Mouse (Mus musculus): ENCODE data around the gene Miga1. TPM values are rescaled to one million over a fixed set of nuclear protein-coding genes. Genes with fewer than 3 reads are reported as not detected.
A peak's percentile ranks its signal among the peaks of the same experiment; 100 is the strongest.

Gene Miga1
- 28.7 and 35.2 TPM in 2 replicates for total RNA-seq (2012; rRNA removed)

GRCm38 (mm10) chr3:152339862-152340557, at the start of gene Miga1:
TSS of gene Miga1 (minus strand) at chr3:152340407.
- peak within 1 kb of the TSS; percentile 92 for H3K9ac ChIP-seq (ENCODE audit: insufficient read depth, low read depth, low read length, poor library complexity, severe bottlenecking)
- peak within 1 kb of the TSS; percentile 71 for H3K27ac ChIP-seq (ENCODE audit: insufficient read depth, low read depth, low read length, poor library complexity, severe bottlenecking)
- in situ Hi-C loops (cut with MboI; ENCODE audit: low sequenced_read_pairs in 2 of 2, unreplicated experiment in 2 of 2), result no loop called here
- H3K36me3 ChIP-seq (ENCODE audit: control insufficient read depth, insufficient read depth, low read length, poor library complexity, severe bottlenecking), result peaks cover 6% of the 10 kb centered on the region; the same call in 1 of the 2 replicates
- no peaks in the 10 kb centered on the region for H3K9me3 ChIP-seq (ENCODE audit: control insufficient read depth, insufficient read depth, low read depth, low read length)
- H3K4me3 ChIP-seq (ENCODE audit: insufficient read depth in 1 of 2, low read depth in 1 of 2, low read length in 2 of 2, poor library complexity in 1 of 2, severe bottlenecking in 1 of 2), result peak within 1 kb of the TSS; percentile 86 to 97
- H3K4me1 ChIP-seq (ENCODE audit: control insufficient read depth in 2 of 2, insufficient read depth in 2 of 2, low read length in 2 of 2, poor library complexity in 1 of 2), result peaks cover 4 to 12% of the 10 kb centered on the region in 2 experiments; a peak in 2 of 4 replicates
- peak; percentile 67 for DNase-seq (ENCODE audit: low read depth, low spot score)
- TF ChIP-seq HCFC1 (IDR thresholded peaks at IDR 0.05; ENCODE audit: borderline replicate concordance, insufficient read depth, low read length), result peak; percentile 89
- peak; percentile 63 for TF ChIP-seq CHD2 (IDR thresholded peaks at IDR 0.05; ENCODE audit: low read depth, low read length)
- no peak for TF ChIP-seq MAFK (IDR thresholded peaks at IDR 0.05; ENCODE audit: insufficient read depth, low read depth, low read length)
- no peak for TF ChIP-seq ZNF384 (IDR thresholded peaks at IDR 0.05; ENCODE audit: low read depth, low read length)
- TF ChIP-seq ZC3H11A (IDR thresholded peaks at IDR 0.05; ENCODE audit: borderline replicate concordance, low read depth, low read length), result no peak

DNA sequence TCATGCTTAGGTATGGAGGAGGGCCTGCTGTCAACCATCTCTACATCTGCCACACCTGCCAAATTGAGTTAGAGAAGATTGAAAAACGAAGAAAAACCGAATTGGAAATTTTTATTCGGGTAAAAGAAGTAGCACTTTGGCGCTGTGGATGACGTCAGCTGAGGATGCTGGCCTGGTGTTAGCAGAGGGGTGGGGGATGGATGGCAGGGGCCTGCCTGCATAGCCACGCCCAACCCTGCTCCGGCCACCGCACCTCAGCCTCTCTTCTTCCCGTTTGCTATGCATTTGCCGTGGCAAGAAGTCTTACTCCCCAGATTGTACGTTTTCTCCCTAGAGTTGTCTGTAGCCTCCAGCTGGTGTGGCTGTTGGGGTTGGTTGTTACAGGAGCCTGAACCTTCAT, 43.9 kb upstream of the Miga1 start:
- no peak overlapping the region for H3K9ac ChIP-seq (ENCODE audit: insufficient read depth, low read depth, low read length, poor library complexity, severe bottlenecking)
- no peaks in the 10 kb centered on the region for H3K9me3 ChIP-seq (ENCODE audit: control insufficient read depth, insufficient read depth, low read depth, low read length)
- peaks cover 13% of the 10 kb centered on the region for H3K36me3 ChIP-seq (ENCODE audit: control insufficient read depth, insufficient read depth, low read length, poor library complexity, severe bottlenecking)
- no peak overlapping the region for H3K4me3 ChIP-seq (ENCODE audit: insufficient read depth in 1 of 2, low read depth in 1 of 2, low read length in 2 of 2, poor library complexity in 1 of 2, severe bottlenecking in 1 of 2)
- DNase-seq (ENCODE audit: low read depth, low spot score), result no peak
- peaks cover 0 to 3% of the 10 kb centered on the region in 2 experiments; a peak in 1 of 4 replicates for H3K4me1 ChIP-seq (ENCODE audit: control insufficient read depth in 2 of 2, insufficient read depth in 2 of 2, low read length in 2 of 2, poor library complexity in 1 of 2)
- no peak overlapping the region for H3K27ac ChIP-seq (ENCODE audit: insufficient read depth, low read depth, low read length, poor library complexity, severe bottlenecking)
- TF ChIP-seq HCFC1 (IDR thresholded peaks at IDR 0.05; ENCODE audit: borderline replicate concordance, insufficient read depth, low read length), result no peak
- in situ Hi-C loops (cut with MboI; ENCODE audit: low sequenced_read_pairs in 2 of 2, unreplicated experiment in 2 of 2), result no loop called here

- H3K9ac ChIP-seq (ENCODE audit: insufficient read depth, low read depth, low read length, poor library complexity, severe bottlenecking), result no peak overlapping the region
- H3K27ac ChIP-seq (ENCODE audit: insufficient read depth, low read depth, low read length, poor library complexity, severe bottlenecking), result no peak overlapping the region
- no peak for DNase-seq (ENCODE audit: low read depth, low spot score)
- TF ChIP-seq ZNF384 (IDR thresholded peaks at IDR 0.05; ENCODE audit: low read depth, low read length) (no peak), ZC3H11A (IDR thresholded peaks at IDR 0.05; ENCODE audit: borderline replicate concordance, low read depth, low read length) (no peak), MAFK (IDR thresholded peaks at IDR 0.05; ENCODE audit: insufficient read depth, low read depth, low read length) (no peak), CHD2 (IDR thresholded peaks at IDR 0.05; ENCODE audit: low read depth, low read length) (no peak), HCFC1 (IDR thresholded peaks at IDR 0.05; ENCODE audit: borderline replicate concordance, insufficient read depth, low read length) (no peak)
- H3K36me3 ChIP-seq (ENCODE audit: control insufficient read depth, insufficient read depth, low read length, poor library complexity, severe bottlenecking), result peaks cover 17% of the 10 kb centered on the region
- H3K4me3 ChIP-seq (ENCODE audit: insufficient read depth in 1 of 2, low read depth in 1 of 2, low read length in 2 of 2, poor library complexity in 1 of 2, severe bottlenecking in 1 of 2), result no peak overlapping the region
- H3K4me1 ChIP-seq (ENCODE audit: control insufficient read depth in 2 of 2, insufficient read depth in 2 of 2, low read length in 2 of 2, poor library complexity in 1 of 2), result no peaks in the 10 kb centered on the region
- in situ Hi-C loops (cut with MboI; ENCODE audit: low sequenced_read_pairs in 2 of 2, unreplicated experiment in 2 of 2), result no loop called here
- no peaks in the 10 kb centered on the region for H3K9me3 ChIP-seq (ENCODE audit: control insufficient read depth, insufficient read depth, low read depth, low read length)
These were observed 35.9 kb upstream of the Miga1 start for GRCm38 (mm10) chr3:152376063-152376462.

DNA sequence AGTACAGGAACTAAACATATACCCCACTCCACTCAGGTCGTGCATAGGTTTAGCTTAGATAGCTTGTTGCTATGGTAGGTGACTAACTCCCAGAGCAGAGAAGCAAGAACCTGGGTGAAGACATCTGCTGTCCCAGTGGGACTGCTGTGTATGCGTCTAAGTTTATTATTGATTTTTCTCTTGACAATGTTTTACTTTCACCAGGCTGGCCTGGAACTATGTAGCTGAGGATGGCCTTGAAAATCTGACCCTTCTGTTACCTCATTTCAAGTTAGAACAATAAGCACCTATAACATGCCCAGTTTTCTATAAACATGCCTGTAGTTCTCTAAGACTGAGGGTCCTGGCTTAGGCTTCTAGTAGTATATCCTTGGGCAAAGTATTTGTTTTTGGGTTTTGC, 24.0 kb upstream of the Miga1 start:
- Histone ChIP-seq H3K9ac (ENCODE audit: insufficient read depth, low read depth, low read length, poor library complexity, severe bottlenecking) (no peak overlapping the region), H3K4me1 (ENCODE audit: control insufficient read depth in 2 of 2, insufficient read depth in 2 of 2, low read length in 2 of 2, poor library complexity in 1 of 2) (peaks cover 0 to 3% of the 10 kb centered on the region in 2 experiments; a peak in 2 of 4 replicates), H3K36me3 (ENCODE audit: control insufficient read depth, insufficient read depth, low read length, poor library complexity, severe bottlenecking) (peaks cover 30% of the 10 kb centered on the region), H3K9me3 (ENCODE audit: control insufficient read depth, insufficient read depth, low read depth, low read length) (no peaks in the 10 kb centered on the region), H3K4me3 (ENCODE audit: insufficient read depth in 1 of 2, low read depth in 1 of 2, low read length in 2 of 2, poor library complexity in 1 of 2, severe bottlenecking in 1 of 2) (no peak overlapping the region), H3K27ac (ENCODE audit: insufficient read depth, low read depth, low read length, poor library complexity, severe bottlenecking) (no peak overlapping the region)
- TF ChIP-seq MAFK (IDR thresholded peaks at IDR 0.05; ENCODE audit: insufficient read depth, low read depth, low read length) (no peak), CHD2 (IDR thresholded peaks at IDR 0.05; ENCODE audit: low read depth, low read length) (no peak), ZNF384 (IDR thresholded peaks at IDR 0.05; ENCODE audit: low read depth, low read length) (no peak), ZC3H11A (IDR thresholded peaks at IDR 0.05; ENCODE audit: borderline replicate concordance, low read depth, low read length) (no peak), HCFC1 (IDR thresholded peaks at IDR 0.05; ENCODE audit: borderline replicate concordance, insufficient read depth, low read length) (no peak)
- in situ Hi-C loops (cut with MboI; ENCODE audit: low sequenced_read_pairs in 2 of 2, unreplicated experiment in 2 of 2), result no loop called here
- no peak for DNase-seq (ENCODE audit: low read depth, low spot score)

All from ES-E14 (cell line).